Mouse (Mus musculus) liver, embryonic 13.5 days (tissue): Measurements from ENCODE around the gene Cyp11a1. TPM values are rescaled to one million over a fixed set of nuclear protein-coding genes. Genes with fewer than 3 reads are reported as not detected.
A peak's percentile ranks its signal among the peaks of the same experiment; 100 is the strongest.

ENCODE experiments used
- ATAC-seq: fragments of 200-750 bp; cut with Nextera tagmentation; 2 replicates; pipeline ENCODE4 v1.8.0; 2017; ENCODE audit warnings: low read depth, mild to moderate bottlenecking, moderate number of reproducible peaks, moderate library complexity
- DNase-seq: peaks from one replicate; pipeline ENCODE4 v3.0.0; 2022
- H3K27ac ChIP-seq: fragments of 300-500 bp; sonication (generic); 2 replicates; pipeline ENCODE4 v1.5.1; 2015; ENCODE audit warnings: moderate library complexity, mild to moderate bottlenecking, inconsistent platforms
- H3K27me3 ChIP-seq: fragments of 300-500 bp; sonication (generic); 2 replicates; pipeline ENCODE4 v1.6.1; 2015; ENCODE audit warnings: mild to moderate bottlenecking, inconsistent platforms
- H3K36me3 ChIP-seq: fragments of 300-500 bp; sonication (generic); 2 replicates; pipeline ENCODE4 v1.6.1; 2015; ENCODE audit warnings: mild to moderate bottlenecking, inconsistent platforms
- H3K4me1 ChIP-seq: fragments of 300-500 bp; sonication (generic); replicated peaks from 2 replicates; pipeline ENCODE4 v1.6.1; 2015; ENCODE audit warnings: inconsistent platforms
- H3K4me2 ChIP-seq: fragments of 300-500 bp; sonication (generic); 2 replicates; pipeline ENCODE4 v1.6.1; 2015; ENCODE audit warnings: inconsistent platforms, mild to moderate bottlenecking, moderate library complexity
- H3K4me3 ChIP-seq: fragments of 300-500 bp; sonication (generic); replicated peaks from 2 replicates; pipeline ENCODE4 v1.5.1; 2015; ENCODE audit warnings: mild to moderate bottlenecking, inconsistent platforms
- H3K9ac ChIP-seq: fragments of 300-500 bp; sonication (generic); 2 replicates; pipeline ENCODE4 v1.6.1; 2015; ENCODE audit warnings: mild to moderate bottlenecking, inconsistent platforms
- H3K9me3 ChIP-seq: fragments of 300-500 bp; sonication (generic); replicated peaks from 2 replicates; pipeline ENCODE4 v1.6.1; 2016; ENCODE audit warnings: inconsistent platforms
- WGBS: fragments of 180-500 bp; shearing (Covaris S2); methylation state at CpG from one replicate; pipeline ENCODE4 v1.1.7; 2015; ENCODE audit not compliant: insufficient replicate concordance; 5-methylcytosine and 5-hydroxymethylcytosine counted together
- polyA plus RNA-seq: library from polyadenylated mRNA; unstranded; fragments of >200 nt; fragmentation: Nextera tagmentation; extraction: Ambion mirVana; gene quantifications from 2 replicates; pipeline ENCODE4 v1.2.1, GENCODE M21; 2015

Cyp11a1 gene
- polyA plus RNA-seq, 1 experiment from 2014 or later, result 0.46 TPM

GRCm38 (mm10) chr9:58048621-58049020 lies 42.4 kb downstream of the Cyp11a1 start:
- no peaks in the 10 kb centered on the region for H3K9me3 ChIP-seq
- H3K9ac ChIP-seq, result no peak overlapping the region
- 42% methylated on average over 6 of the region's 6 CpGs for WGBS
- peaks cover 40% of the 10 kb centered on the region for H3K27me3 ChIP-seq
- no peaks in the 10 kb centered on the region for H3K4me1 ChIP-seq
- no peak for ATAC-seq
- no peak overlapping the region for H3K4me3 ChIP-seq
- no peaks in the 10 kb centered on the region for H3K36me3 ChIP-seq
- no peak overlapping the region for H3K27ac ChIP-seq
- no peak for DNase-seq
- H3K4me2 ChIP-seq, result no peak overlapping the region

GRCm38 (mm10) chr9:58049186-58049585 lies 43.0 kb downstream of the Cyp11a1 start:
- DNase-seq (no peak), ATAC-seq (no peak)
- Histone ChIP-seq H3K36me3 (no peaks in the 10 kb centered on the region), H3K4me3 (no peak overlapping the region), H3K27me3 (peaks cover 39% of the 10 kb centered on the region; the same call in 1 of the 2 replicates), H3K4me2 (no peak overlapping the region), H3K27ac (no peak overlapping the region), H3K4me1 (no peaks in the 10 kb centered on the region), H3K9ac (no peak overlapping the region), H3K9me3 (no peaks in the 10 kb centered on the region)
- 57% methylated on average over 6 of the region's 6 CpGs for WGBS

- ATAC-seq (no peak), DNase-seq (no peak)
- no peak overlapping the region for H3K4me2 ChIP-seq
- H3K9ac ChIP-seq, result no peak overlapping the region
- H3K4me1 ChIP-seq, result no peaks in the 10 kb centered on the region
- H3K27ac ChIP-seq, result no peak overlapping the region
- no peaks in the 10 kb centered on the region for H3K36me3 ChIP-seq
- 52% methylated on average over 7 of the region's 7 CpGs for WGBS
- no peaks in the 10 kb centered on the region for H3K9me3 ChIP-seq
- H3K4me3 ChIP-seq, result no peak overlapping the region
- H3K27me3 ChIP-seq, result peaks cover 36% of the 10 kb centered on the region; the same call in 1 of the 2 replicates
Measured at GRCm38 (mm10) chr9:58049861-58050260, 43.6 kb downstream of the Cyp11a1 start.

- DNase-seq, result no peak
- Histone ChIP-seq H3K4me2 (no peak overlapping the region), H3K36me3 (no peaks in the 10 kb centered on the region), H3K9ac (no peak overlapping the region), H3K27ac (no peak overlapping the region), H3K4me1 (no peaks in the 10 kb centered on the region), H3K4me3 (no peak overlapping the region), H3K27me3 (peaks cover 31% of the 10 kb centered on the region; the same call in 1 of the 2 replicates), H3K9me3 (no peaks in the 10 kb centered on the region)
- WGBS, result 24% methylated on average over 5 of the region's 5 CpGs
- no peak for ATAC-seq
Measured at GRCm38 (mm10) chr9:58051937-58052336, 45.7 kb downstream of the Cyp11a1 start.

DNA sequence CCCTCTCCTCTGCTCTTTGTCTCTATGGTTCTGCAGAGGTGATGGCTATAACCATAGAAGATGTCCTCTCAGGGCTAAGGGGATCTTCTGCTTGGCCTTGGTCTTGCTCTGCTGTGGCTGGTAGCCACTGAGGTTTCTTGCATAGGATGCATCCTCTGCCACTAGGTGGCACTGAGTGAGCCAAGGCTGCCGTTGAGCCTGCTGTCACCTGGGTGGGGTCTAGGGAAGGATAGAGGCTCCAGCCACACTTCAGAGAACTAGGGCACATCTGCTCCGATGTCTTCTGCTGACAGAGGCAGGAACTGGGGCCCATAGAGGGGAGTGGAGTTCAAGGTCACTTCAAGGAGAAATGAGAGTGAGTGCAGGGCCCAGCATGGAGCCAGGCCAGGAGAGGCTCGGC lies 46.9 kb downstream of the Cyp11a1 start:
- DNase-seq, result no peak
- no peaks in the 10 kb centered on the region for H3K36me3 ChIP-seq
- H3K4me2 ChIP-seq, result no peak overlapping the region
- peaks cover 34% of the 10 kb centered on the region; the same call in 1 of the 2 replicates for H3K27me3 ChIP-seq
- no peaks in the 10 kb centered on the region for H3K9me3 ChIP-seq
- 15% methylated on average over 3 of the region's 3 CpGs for WGBS
- no peak overlapping the region for H3K27ac ChIP-seq
- H3K4me1 ChIP-seq, result no peaks in the 10 kb centered on the region
- H3K4me3 ChIP-seq, result no peak overlapping the region
- no peak for ATAC-seq
- H3K9ac ChIP-seq, result no peak overlapping the region

GRCm38 (mm10) chr9:58053544-58053943 lies 47.3 kb downstream of the Cyp11a1 start:
- H3K27ac ChIP-seq, result no peak overlapping the region
- peaks cover 35% of the 10 kb centered on the region; the same call in 1 of the 2 replicates for H3K27me3 ChIP-seq

DNA sequence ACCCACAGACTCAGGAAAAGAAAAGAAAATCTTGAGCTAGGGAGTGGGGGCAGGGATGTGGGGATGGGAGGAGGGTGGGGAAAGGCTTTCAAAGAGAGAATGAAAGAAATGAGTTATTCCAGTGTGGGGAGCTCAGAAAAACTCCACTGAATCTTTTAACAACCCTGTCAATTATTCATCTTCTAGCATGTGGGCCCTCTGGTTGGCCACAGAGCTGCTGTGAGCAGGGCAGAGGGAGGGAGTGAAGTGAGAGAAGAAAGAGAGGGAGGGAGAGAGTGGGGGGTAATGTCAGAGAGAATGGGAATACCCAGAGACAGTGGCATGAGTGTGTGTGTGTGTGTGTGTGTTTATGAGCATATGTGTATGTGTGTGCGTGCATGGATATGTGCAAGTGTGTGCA lies 47.8 kb downstream of the Cyp11a1 start:
- H3K4me3 ChIP-seq, result no peak overlapping the region
- ATAC-seq, result no peak
- no peaks in the 10 kb centered on the region for H3K36me3 ChIP-seq
- H3K4me1 ChIP-seq, result no peaks in the 10 kb centered on the region
- no peak overlapping the region for H3K9ac ChIP-seq
- DNase-seq, result no peak
- no peak overlapping the region for H3K4me2 ChIP-seq
- no peaks in the 10 kb centered on the region for H3K9me3 ChIP-seq
- H3K27ac ChIP-seq, result no peak overlapping the region
- peaks cover 32% of the 10 kb centered on the region; the same call in 1 of the 2 replicates for H3K27me3 ChIP-seq
- WGBS, result 64% methylated on average over 1 of the region's 1 CpGs

More at GRCm38 (mm10) chr9:58053544-58053943, 47.3 kb downstream of the Cyp11a1 start:
- ATAC-seq (no peak), DNase-seq (no peak)
- 29% methylated on average over 3 of the region's 3 CpGs for WGBS
- Histone ChIP-seq H3K4me2 (no peak overlapping the region), H3K36me3 (no peaks in the 10 kb centered on the region), H3K4me1 (no peaks in the 10 kb centered on the region), H3K9me3 (no peaks in the 10 kb centered on the region), H3K9ac (no peak overlapping the region), H3K4me3 (no peak overlapping the region)

DNA sequence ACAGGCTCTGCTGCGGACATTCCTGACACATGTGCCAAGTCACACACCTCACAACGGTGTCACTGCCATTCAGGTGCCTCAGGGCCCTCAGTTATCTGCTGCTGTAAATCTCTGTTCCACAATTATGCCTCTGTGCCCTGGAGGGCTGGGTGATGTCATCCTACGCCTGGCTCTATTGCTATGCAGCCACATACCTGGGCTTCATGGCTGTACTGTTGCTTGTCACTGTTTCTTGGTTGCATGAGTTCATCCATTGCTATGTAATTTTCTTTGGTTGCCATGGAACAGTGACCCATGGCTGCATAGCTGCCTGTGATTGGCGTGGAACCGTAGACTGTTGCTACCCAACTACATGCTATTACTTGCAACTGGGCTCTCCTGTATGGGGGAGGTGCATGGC lies 49.5 kb downstream of the Cyp11a1 start:
- WGBS, result 54% methylated on average over 5 of the region's 5 CpGs
- H3K9ac ChIP-seq, result no peak overlapping the region
- no peak overlapping the region for H3K4me2 ChIP-seq
- no peak overlapping the region for H3K27ac ChIP-seq
- H3K4me1 ChIP-seq, result no peaks in the 10 kb centered on the region
- no peak overlapping the region for H3K4me3 ChIP-seq
- no peaks in the 10 kb centered on the region for H3K9me3 ChIP-seq
- H3K36me3 ChIP-seq, result no peaks in the 10 kb centered on the region
- no peak for ATAC-seq
- peaks cover 25% of the 10 kb centered on the region; the same call in 1 of the 2 replicates for H3K27me3 ChIP-seq
- DNase-seq, result no peak

- Histone ChIP-seq H3K4me1 (peaks cover 6% of the 10 kb centered on the region; the same call in 1 of the 2 replicates), H3K9ac (no peak overlapping the region), H3K4me2 (no peak overlapping the region), H3K9me3 (no peaks in the 10 kb centered on the region), H3K36me3 (no peaks in the 10 kb centered on the region), H3K27ac (no peak overlapping the region), H3K27me3 (peaks cover 22% of the 10 kb centered on the region; the same call in 1 of the 2 replicates), H3K4me3 (no peak overlapping the region)
- 21% methylated on average over 1 of the region's 1 CpGs for WGBS
- no peak for DNase-seq
- ATAC-seq, result no peak
Measured at GRCm38 (mm10) chr9:58059920-58060319, 53.7 kb downstream of the Cyp11a1 start.

DNA sequence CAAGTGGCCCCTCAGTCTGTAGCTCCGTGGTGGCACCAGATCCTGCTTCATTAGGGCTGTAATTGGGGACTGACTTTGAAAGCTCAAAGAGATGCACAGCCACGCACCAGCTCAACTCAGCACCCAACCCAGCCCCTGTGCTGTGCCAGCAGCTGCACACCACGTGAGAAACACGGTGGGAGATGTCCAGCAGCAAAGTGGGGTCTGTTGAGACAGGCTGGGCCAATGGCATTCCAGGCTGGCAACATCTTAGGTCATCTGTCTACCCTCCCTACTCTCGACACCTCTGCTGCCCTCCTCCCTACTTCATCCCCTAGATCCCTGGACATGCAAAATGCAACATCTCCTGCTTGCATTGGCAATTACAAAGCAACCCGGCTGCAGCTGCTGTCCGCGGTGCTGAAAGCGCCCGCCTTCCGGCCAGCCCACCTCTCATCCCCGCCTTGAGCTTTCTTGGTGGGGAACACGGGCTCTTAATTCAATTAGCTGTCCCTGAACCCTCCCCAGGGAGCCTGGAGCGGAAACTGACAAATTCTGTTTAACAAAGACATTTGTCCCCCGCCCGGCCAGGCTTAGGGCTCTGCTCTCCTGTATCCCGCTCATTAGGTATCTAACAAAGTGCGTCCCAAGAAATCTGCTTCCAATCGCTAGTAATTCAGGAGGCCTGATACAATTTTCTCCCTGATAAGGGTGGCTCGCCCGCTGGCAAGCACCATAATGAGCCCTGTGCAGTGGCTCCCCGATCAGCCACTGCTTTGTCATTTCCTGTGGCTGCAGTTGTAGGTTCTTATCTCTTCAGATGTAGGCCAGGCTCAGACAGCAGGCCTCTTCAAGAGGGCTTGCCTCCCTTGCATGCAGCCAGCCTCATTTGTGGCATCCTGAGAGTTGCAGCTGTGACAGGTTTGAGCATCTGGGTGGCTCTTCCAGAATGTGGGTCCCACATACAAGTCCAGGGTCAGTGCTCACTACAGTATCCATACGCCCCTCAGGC lies 54.8 kb downstream of the Cyp11a1 start:
- DNase-seq, result peak; percentile 16
- no peak for ATAC-seq
- no peak overlapping the region for H3K4me2 ChIP-seq
- H3K9ac ChIP-seq, result no peak overlapping the region
- H3K4me3 ChIP-seq, result no peak overlapping the region
- H3K9me3 ChIP-seq, result no peaks in the 10 kb centered on the region
- no peak overlapping the region for H3K27ac ChIP-seq
- H3K27me3 ChIP-seq, result peaks cover 21% of the 10 kb centered on the region; the same call in 1 of the 2 replicates
- H3K36me3 ChIP-seq, result no peaks in the 10 kb centered on the region
- H3K4me1 ChIP-seq, result peaks cover 6% of the 10 kb centered on the region; the same call in 1 of the 2 replicates
- WGBS, result 6% methylated on average over 23 of the region's 23 CpGs

- Histone ChIP-seq H3K27me3 (peaks cover 12% of the 10 kb centered on the region), H3K4me1 (peaks cover 6% of the 10 kb centered on the region; the same call in 1 of the 2 replicates), H3K36me3 (no peaks in the 10 kb centered on the region), H3K4me3 (no peak within 1 kb of the TSS), H3K27ac (no peak within 1 kb of the TSS), H3K9ac (no peak within 1 kb of the TSS), H3K4me2 (no peak within 1 kb of the TSS), H3K9me3 (no peaks in the 10 kb centered on the region)
- no peak for ATAC-seq
- DNase-seq, result no peak
- 14% methylated on average over 3 of the region's 3 CpGs for WGBS
Measured at GRCm38 (mm10) chr9:58063531-58063930, 57.3 kb downstream of the Cyp11a1 start, which contains the start of gene Stra6. Stra6 (plus strand) TSS chr9:58063788.
